Mouse (Mus musculus): Measurements from ENCODE around the gene Gm17657. TPM values are rescaled to one million over a fixed set of nuclear protein-coding genes. Genes with fewer than 3 reads are reported as not detected.

Gm17657 gene
- polyA plus RNA-seq, 1 experiment from 2014 or later, result not detected

DNA sequence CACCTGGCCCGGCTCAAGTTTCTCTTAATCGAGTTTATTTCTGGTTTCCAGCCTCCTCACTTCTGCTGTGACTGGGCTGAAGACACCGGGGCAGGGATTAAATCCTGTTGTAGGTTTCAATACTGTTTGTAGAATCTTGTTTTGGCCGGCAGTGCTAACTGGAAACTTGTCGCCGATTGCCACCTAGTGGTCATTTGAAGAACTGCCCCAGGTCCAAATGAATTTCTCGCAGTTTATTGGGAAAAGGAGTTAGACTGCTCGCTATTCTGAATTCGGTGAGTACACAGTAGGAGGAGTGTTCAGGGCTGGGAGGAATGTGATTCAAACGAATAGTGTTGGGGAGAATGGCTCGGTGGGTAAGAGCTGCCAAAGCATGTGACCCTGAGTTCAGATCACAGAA, 35.0 kb downstream of the Gm17657 start:
- Histone ChIP-seq H3K36me3 (ENCODE audit: control insufficient read depth, insufficient read depth, low read length) (no peaks in the 10 kb centered on the region), H3K9me3 (replicated peaks; ENCODE audit: control insufficient read depth, low read length) (no peaks in the 10 kb centered on the region), H3K9ac (ENCODE audit: low read length) (no peak overlapping the region), H3K27ac (ENCODE audit: low read length) (no peak overlapping the region), H3K4me1 (ENCODE audit: control insufficient read depth, insufficient read depth, low read length) (no peaks in the 10 kb centered on the region), H3K27me3 (ENCODE audit: control insufficient read depth, insufficient read depth, low read length) (no peaks in the 10 kb centered on the region), H3K4me2 (ENCODE audit: low read depth, low read length) (no peak overlapping the region), H3K4me3 (replicated peaks; ENCODE audit: low read length) (no peak overlapping the region)
- whole genome bisulfite sequencing, result 1% methylated on average over 11 of the region's 11 CpGs
- no peak; the same call in 1 of the 2 replicates for ATAC-seq (ENCODE audit: insufficient read depth, low FRiP score)

DNA sequence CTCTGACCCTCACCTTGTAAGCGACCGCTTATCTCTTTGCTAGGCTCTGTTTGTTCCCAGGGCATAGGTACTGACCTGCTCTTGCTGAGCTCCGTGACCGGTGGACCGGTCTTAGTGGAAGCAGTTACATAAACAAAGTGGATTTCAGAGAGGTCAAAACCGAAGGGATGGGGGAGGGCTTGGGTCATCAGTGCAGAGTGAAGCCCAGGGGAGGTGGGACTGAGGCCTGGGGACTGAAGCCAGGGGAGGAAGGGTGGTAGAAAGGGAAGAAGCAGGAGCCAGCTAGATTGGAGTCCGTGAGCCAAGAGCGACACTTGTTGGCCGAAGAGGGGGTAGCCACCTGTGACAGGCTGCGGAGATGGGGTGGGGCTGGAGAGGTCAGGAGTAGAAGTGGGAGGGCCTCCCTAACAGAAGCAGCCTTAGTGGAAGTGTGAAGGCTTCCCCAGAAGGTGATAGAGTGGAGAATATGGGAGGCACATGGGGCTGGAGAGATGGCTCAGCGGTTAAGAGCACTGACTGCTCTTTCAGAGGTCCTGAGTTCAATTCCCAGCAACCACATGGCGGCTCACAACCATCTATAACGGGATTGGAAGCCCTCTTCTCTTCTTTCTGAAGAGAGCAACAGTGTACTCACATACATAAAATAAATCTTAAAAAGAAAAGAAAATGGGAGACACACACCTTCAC, 36.3 kb downstream of the Gm17657 start:
- 26% methylated on average over 13 of the region's 13 CpGs for WGBS

DNA sequence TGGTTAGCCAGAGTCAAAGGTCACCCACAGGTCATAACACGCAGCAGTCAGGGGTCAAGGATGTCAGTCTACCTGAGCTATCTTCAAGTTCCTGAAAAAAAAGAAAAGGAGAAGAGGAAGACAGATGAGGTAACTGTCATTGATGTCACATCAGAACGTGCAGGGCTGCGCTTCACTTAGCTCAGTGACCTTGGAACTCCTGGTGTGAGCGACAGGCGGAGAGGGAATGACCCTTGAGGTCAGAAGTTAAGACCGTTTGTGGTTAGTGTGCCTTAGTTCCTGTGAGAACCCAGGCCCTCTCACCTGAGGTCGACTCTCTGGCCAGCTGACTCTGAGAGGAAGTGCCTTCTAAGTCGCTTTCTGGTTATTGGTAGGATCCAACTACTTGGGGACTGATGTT, 38.7 kb downstream of the Gm17657 start:
- H3K4me2 ChIP-seq (ENCODE audit: low read depth, low read length), result no peak overlapping the region
- no peaks in the 10 kb centered on the region; the same call in 1 of the 2 replicates for H3K4me1 ChIP-seq (ENCODE audit: control insufficient read depth, insufficient read depth, low read length)
- no peaks in the 10 kb centered on the region for H3K36me3 ChIP-seq (ENCODE audit: control insufficient read depth, insufficient read depth, low read length)
- ATAC-seq (ENCODE audit: insufficient read depth, low FRiP score), result no peak
- no peak overlapping the region for H3K9ac ChIP-seq (ENCODE audit: low read length)
- 48% methylated on average over 8 of the region's 8 CpGs for WGBS
- H3K27ac ChIP-seq (ENCODE audit: low read length), result no peak overlapping the region
- no peaks in the 10 kb centered on the region for H3K27me3 ChIP-seq (ENCODE audit: control insufficient read depth, insufficient read depth, low read length)
- no peak overlapping the region for H3K4me3 ChIP-seq (replicated peaks; ENCODE audit: low read length)
- no peaks in the 10 kb centered on the region for H3K9me3 ChIP-seq (replicated peaks; ENCODE audit: control insufficient read depth, low read length)

More for the DNA sequence above, 36.3 kb downstream of the Gm17657 start:
- Histone ChIP-seq H3K9ac (ENCODE audit: low read length) (0 out of 2 replicates have a peak overlapping the region, but pooled peaks have one; percentile 23), H3K9me3 (replicated peaks; ENCODE audit: control insufficient read depth, low read length) (no peaks in the 10 kb centered on the region), H3K27me3 (ENCODE audit: control insufficient read depth, insufficient read depth, low read length) (no peaks in the 10 kb centered on the region), H3K4me2 (ENCODE audit: low read depth, low read length) (no peak overlapping the region), H3K36me3 (ENCODE audit: control insufficient read depth, insufficient read depth, low read length) (no peaks in the 10 kb centered on the region), H3K27ac (ENCODE audit: low read length) (no peak overlapping the region), H3K4me3 (replicated peaks; ENCODE audit: low read length) (no peak overlapping the region), H3K4me1 (ENCODE audit: control insufficient read depth, insufficient read depth, low read length) (no peaks in the 10 kb centered on the region; the same call in 1 of the 2 replicates)
- ATAC-seq (ENCODE audit: insufficient read depth, low FRiP score), result peak; percentile 75; the same call in 1 of the 2 replicates

DNA sequence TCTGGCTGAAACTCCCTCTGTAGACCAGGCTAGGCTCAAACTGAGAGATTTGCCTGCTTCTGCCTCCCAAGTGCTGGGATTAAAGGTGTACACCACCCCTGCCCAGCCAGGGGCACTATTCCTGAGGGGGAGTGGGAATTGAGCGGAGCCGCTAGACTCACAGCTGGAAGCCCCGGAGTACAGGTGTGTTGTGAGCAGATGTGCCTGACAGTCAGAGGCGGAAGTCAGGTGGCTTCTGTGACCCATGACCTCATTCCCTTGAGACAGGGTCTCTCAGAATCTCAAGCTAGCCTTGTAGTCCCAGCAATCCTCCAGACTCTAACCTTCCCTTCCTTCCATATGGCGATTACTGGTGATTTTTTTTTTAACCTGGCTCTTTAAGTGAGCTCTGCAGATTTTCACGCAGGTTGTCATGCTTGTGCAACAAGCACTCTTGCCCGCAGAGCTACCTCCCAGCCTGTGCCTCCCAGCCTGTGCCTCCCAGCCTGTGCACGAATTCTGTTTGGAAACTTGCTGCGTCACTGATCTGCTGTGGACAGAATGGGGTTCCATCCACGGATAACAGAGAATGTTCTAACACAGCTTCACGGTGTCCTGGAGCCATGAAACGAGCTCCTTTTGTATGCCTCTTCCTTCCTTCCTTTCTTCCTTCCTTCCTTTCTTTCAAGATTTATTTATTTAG, 40.4 kb downstream of the Gm17657 start:
- Histone ChIP-seq H3K36me3 (ENCODE audit: control insufficient read depth, insufficient read depth, low read length) (no peaks in the 10 kb centered on the region), H3K4me1 (ENCODE audit: control insufficient read depth, insufficient read depth, low read length) (no peaks in the 10 kb centered on the region; the same call in 1 of the 2 replicates), H3K9me3 (replicated peaks; ENCODE audit: control insufficient read depth, low read length) (no peaks in the 10 kb centered on the region), H3K27ac (ENCODE audit: low read length) (no peak overlapping the region), H3K4me2 (ENCODE audit: low read depth, low read length) (no peak overlapping the region), H3K9ac (ENCODE audit: low read length) (no peak overlapping the region), H3K4me3 (replicated peaks; ENCODE audit: low read length) (no peak overlapping the region), H3K27me3 (ENCODE audit: control insufficient read depth, insufficient read depth, low read length) (no peaks in the 10 kb centered on the region)
- ATAC-seq (ENCODE audit: insufficient read depth, low FRiP score), result no peak
- WGBS, result 67% methylated on average over 12 of the region's 12 CpGs

DNA sequence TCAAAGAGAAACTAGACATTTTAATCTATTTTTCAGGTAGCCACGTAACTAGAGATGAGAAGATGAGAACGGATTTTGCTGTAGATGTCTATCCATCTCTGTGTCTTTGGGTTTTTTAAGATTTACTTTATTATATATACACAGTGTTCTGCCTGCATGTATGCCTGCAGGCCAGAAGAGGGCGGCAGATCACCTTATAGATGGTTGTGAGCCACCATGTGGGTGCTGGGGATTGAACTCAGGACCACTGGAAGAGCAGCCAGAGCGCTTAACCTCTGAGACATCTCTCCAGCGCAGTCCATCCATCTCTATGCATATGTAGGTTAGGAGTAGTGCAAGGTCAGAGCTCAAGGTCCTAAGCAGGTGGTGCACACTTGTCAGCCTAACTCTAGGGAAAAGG, 45.7 kb downstream of the Gm17657 start:
- no peak overlapping the region for H3K9ac ChIP-seq (ENCODE audit: low read length)
- H3K36me3 ChIP-seq (ENCODE audit: control insufficient read depth, insufficient read depth, low read length), result no peaks in the 10 kb centered on the region
- ATAC-seq (ENCODE audit: insufficient read depth, low FRiP score), result no peak
- H3K27me3 ChIP-seq (ENCODE audit: control insufficient read depth, insufficient read depth, low read length), result no peaks in the 10 kb centered on the region
- WGBS, result 83% methylated on average over 5 of the region's 5 CpGs
- no peak overlapping the region for H3K4me3 ChIP-seq (replicated peaks; ENCODE audit: low read length)
- no peak overlapping the region for H3K27ac ChIP-seq (ENCODE audit: low read length)
- no peaks in the 10 kb centered on the region for H3K9me3 ChIP-seq (replicated peaks; ENCODE audit: control insufficient read depth, low read length)
- H3K4me1 ChIP-seq (ENCODE audit: control insufficient read depth, insufficient read depth, low read length), result peaks cover 12% of the 10 kb centered on the region; the same call in 1 of the 2 replicates
- no peak overlapping the region for H3K4me2 ChIP-seq (ENCODE audit: low read depth, low read length)

DNA sequence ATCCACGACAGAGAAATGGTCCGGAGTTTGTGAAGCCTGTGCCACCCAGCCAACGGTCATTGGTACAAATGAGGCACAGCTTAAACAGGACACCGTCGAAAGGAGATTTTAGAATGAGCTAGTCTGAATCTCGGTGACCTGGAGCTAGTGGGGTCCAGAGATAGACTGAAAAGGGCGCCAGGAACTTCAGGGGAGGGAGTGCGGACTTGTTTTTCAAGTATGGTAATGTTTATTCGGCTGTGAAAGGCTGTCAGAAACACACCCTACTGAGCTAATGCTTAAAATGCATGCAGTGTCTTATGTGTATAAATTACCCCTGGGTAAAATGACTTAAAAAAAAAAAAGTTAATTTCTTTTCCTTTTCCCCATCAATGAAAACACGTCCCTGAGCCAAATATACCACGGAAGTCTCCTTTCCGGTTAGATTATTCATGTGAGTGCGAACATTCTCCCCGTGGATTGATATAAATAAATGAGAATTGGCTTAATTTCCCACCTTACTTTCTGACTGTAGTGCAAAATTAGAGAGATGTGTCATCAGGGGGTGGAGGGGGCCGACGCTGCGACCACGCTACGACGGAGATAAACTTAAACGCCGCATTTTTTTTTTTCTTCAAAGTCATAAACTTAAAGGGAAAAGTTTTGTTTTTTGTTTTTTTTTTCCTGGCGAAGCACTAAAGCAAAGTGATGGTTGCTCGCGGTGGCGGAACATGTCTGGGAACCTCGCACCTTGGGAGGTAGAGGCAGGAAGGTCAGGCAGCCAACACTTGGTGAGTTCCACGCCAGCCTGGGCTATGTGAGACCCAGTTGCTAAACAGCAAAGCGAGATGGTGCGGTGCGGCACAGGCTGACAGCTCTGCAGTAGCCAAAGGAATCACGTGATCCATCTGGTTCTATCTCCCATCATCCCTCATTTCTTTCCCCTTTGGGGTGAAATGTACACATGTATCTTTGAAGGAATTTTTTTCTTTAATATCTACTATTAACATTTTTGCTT, 46.5 kb downstream of the Gm17657 start:
- Histone ChIP-seq H3K9me3 (replicated peaks; ENCODE audit: control insufficient read depth, low read length) (no peaks in the 10 kb centered on the region), H3K27me3 (ENCODE audit: control insufficient read depth, insufficient read depth, low read length) (no peaks in the 10 kb centered on the region), H3K4me2 (ENCODE audit: low read depth, low read length) (peak overlapping the region; percentile 51), H3K4me3 (replicated peaks; ENCODE audit: low read length) (peak overlapping the region; percentile 29), H3K27ac (ENCODE audit: low read length) (peak overlapping the region; percentile 64), H3K9ac (ENCODE audit: low read length) (peak overlapping the region; percentile 57), H3K36me3 (ENCODE audit: control insufficient read depth, insufficient read depth, low read length) (no peaks in the 10 kb centered on the region), H3K4me1 (ENCODE audit: control insufficient read depth, insufficient read depth, low read length) (peaks cover 13% of the 10 kb centered on the region; the same call in 1 of the 2 replicates)
- WGBS, result 11% methylated on average over 32 of the region's 32 CpGs
- ATAC-seq (ENCODE audit: insufficient read depth, low FRiP score), result no peak

DNA sequence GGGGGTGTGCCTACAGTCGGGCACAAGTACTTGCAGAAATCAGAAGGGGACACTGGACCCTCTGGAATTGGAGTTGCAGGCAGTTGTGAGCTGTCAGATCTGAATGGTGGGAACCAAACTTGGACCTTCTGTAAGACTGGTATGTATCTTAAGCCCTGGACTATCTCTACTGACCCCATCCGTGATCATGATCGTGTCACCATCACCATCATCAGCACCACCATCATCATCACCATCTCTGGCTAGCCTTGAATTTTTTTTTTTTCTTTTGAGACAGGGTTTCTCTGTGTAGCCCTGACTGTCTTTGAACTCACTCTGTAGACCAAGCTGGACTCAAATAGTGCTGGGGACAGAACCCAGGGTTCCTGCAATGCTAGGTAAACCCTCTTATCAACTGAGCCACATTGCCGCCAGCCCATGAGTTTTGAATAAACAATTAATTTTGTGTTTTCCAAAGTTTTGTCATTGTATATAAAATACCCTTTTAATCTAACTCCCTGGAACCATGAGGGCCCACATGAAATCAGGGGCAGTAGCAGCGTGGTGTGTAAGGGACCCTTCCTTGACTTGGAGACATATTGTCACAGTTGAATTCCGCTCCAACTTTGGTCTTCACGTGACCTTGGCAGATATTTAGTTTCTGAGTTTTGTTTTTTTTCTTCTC, 47.3 kb downstream of the Gm17657 start:
- Histone ChIP-seq H3K9me3 (replicated peaks; ENCODE audit: control insufficient read depth, low read length) (no peaks in the 10 kb centered on the region), H3K27ac (ENCODE audit: low read length) (peak overlapping the region; percentile 64), H3K9ac (ENCODE audit: low read length) (peak overlapping the region; percentile 57), H3K36me3 (ENCODE audit: control insufficient read depth, insufficient read depth, low read length) (no peaks in the 10 kb centered on the region), H3K4me1 (ENCODE audit: control insufficient read depth, insufficient read depth, low read length) (peaks cover 15% of the 10 kb centered on the region; the same call in 1 of the 2 replicates), H3K4me2 (ENCODE audit: low read depth, low read length) (peak overlapping the region; percentile 51), H3K4me3 (replicated peaks; ENCODE audit: low read length) (no peak overlapping the region), H3K27me3 (ENCODE audit: control insufficient read depth, insufficient read depth, low read length) (no peaks in the 10 kb centered on the region)
- WGBS, result 68% methylated on average over 7 of the region's 7 CpGs
- no peak for ATAC-seq (ENCODE audit: insufficient read depth, low FRiP score)

DNA sequence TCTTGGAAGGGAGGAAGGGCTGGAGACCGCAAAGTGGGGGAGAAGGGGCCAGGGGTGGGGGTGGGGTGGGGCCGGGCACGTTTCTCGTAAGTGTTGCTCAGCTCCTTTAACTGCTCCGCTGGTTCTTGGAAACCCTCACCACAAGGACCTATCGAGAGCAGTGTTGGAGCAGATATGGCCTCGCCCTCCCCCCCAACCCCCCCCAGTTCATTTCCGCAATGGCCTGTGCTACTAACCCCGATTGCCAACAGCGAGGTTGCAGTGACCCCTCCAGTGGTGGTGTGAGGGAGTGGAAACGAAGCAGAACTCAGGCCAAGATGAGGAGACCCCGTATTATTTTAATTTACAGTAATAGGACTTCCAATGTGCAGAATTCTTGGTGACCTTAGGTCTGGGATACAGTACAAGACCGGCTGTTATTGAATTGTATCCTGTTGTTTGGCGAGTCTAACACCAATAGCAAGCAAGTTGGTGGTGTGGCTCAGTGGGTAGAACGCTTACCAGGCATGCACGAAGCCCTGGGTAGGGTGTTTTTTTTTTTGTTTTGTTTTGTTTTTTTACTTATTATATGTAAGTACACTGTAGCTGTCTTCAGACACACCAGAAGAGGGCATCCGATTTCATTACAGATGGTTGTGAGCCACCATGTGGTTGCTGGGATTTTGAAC, 48.5 kb downstream of the Gm17657 start:
- Histone ChIP-seq H3K4me3 (replicated peaks; ENCODE audit: low read length) (no peak overlapping the region), H3K4me2 (ENCODE audit: low read depth, low read length) (no peak overlapping the region), H3K27ac (ENCODE audit: low read length) (no peak overlapping the region), H3K9me3 (replicated peaks; ENCODE audit: control insufficient read depth, low read length) (no peaks in the 10 kb centered on the region), H3K27me3 (ENCODE audit: control insufficient read depth, insufficient read depth, low read length) (no peaks in the 10 kb centered on the region), H3K4me1 (ENCODE audit: control insufficient read depth, insufficient read depth, low read length) (peaks cover 15% of the 10 kb centered on the region; the same call in 1 of the 2 replicates), H3K36me3 (ENCODE audit: control insufficient read depth, insufficient read depth, low read length) (no peaks in the 10 kb centered on the region), H3K9ac (ENCODE audit: low read length) (no peak overlapping the region)
- ATAC-seq (ENCODE audit: insufficient read depth, low FRiP score), result peak; percentile 42; the same call in 1 of the 2 replicates
- 64% methylated on average over 17 of the region's 17 CpGs for WGBS

Measured in stomach, embryonic 16.5 days (tissue).